Mouse (Mus musculus) limb, embryonic 12.5 days (tissue): ENCODE data around the gene Smarcd1. TPM values are rescaled to one million over a fixed set of nuclear protein-coding genes. Genes with fewer than 3 reads are reported as not detected.

ENCODE experiments used
- ATAC-seq: fragments of 200-750 bp; cut with Nextera tagmentation; 2 replicates; pipeline ENCODE4 v1.8.0; 2017; ENCODE audit warnings: low read depth, moderate TSS enrichment; ENCODE audit not compliant: insufficient number of reproducible peaks, insufficient read depth, low FRiP score, low TSS enrichment
- H3K27ac ChIP-seq: fragments of 300-500 bp; sonication (generic); 2 replicates; pipeline ENCODE4 v1.5.1; 2016; ENCODE audit warnings: mild to moderate bottlenecking, moderate library complexity
- H3K27me3 ChIP-seq: fragments of 300-500 bp; sonication (generic); 2 replicates; pipeline ENCODE4 v1.6.1; 2016; ENCODE audit warnings: mild to moderate bottlenecking, moderate library complexity
- H3K36me3 ChIP-seq: fragments of 300-500 bp; sonication (generic); 2 replicates; pipeline ENCODE4 v1.6.1; 2016; ENCODE audit warnings: mild to moderate bottlenecking, moderate library complexity
- H3K4me1 ChIP-seq: fragments of 300-500 bp; sonication (generic); replicated peaks from 2 replicates; pipeline ENCODE4 v1.6.1; 2016
- H3K4me2 ChIP-seq: fragments of 300-500 bp; sonication (generic); 2 replicates; pipeline ENCODE4 v1.6.1; 2016; ENCODE audit warnings: mild to moderate bottlenecking, moderate library complexity
- H3K4me3 ChIP-seq: fragments of 300-500 bp; sonication (generic); replicated peaks from 2 replicates; pipeline ENCODE4 v1.5.1; 2016; ENCODE audit warnings: mild to moderate bottlenecking
- H3K9ac ChIP-seq: fragments of 300-500 bp; sonication (generic); replicated peaks from 2 replicates; pipeline ENCODE4 v1.6.1; 2016; ENCODE audit warnings: mild to moderate bottlenecking, moderate library complexity
- H3K9me3 ChIP-seq: fragments of 300-500 bp; sonication (generic); 2 replicates; pipeline ENCODE4 v1.6.1; 2016; ENCODE audit warnings: mild to moderate bottlenecking, moderate library complexity
- WGBS: fragments of 180-500 bp; shearing (Covaris S2); methylation state at CpG from one replicate; pipeline ENCODE4 v1.1.7; 2016; 5-methylcytosine and 5-hydroxymethylcytosine counted together
- polyA plus RNA-seq: library from polyadenylated mRNA; unstranded; fragments of >200 nt; fragmentation: Nextera tagmentation; extraction: Ambion mirVana; gene quantifications from 2 replicates; pipeline ENCODE4 v1.2.1, GENCODE M21; 2016

Gene Smarcd1
- polyA plus RNA-seq, 1 experiment from 2014 or later: 74.9 TPM

GRCm38 (mm10) chr15:99740229-99740628 is 38.3 kb downstream of the Smarcd1 start:
- no peak overlapping the region for H3K4me2 ChIP-seq
- no peaks in the 10 kb centered on the region for H3K9me3 ChIP-seq
- H3K36me3 ChIP-seq: peaks cover 95% of the 10 kb centered on the region
- no peak overlapping the region for H3K27ac ChIP-seq
- H3K27me3 ChIP-seq: no peaks in the 10 kb centered on the region
- 86% methylated on average over 4 of the region's 4 CpGs for WGBS
- ATAC-seq: no peak
- H3K9ac ChIP-seq: no peak overlapping the region
- H3K4me1 ChIP-seq: no peaks in the 10 kb centered on the region
- no peak overlapping the region for H3K4me3 ChIP-seq

- WGBS: 77% methylated on average over 3 of the region's 3 CpGs
- no peak for ATAC-seq
- 0 out of 2 replicates have a peak overlapping the region, but pooled peaks have one; percentile 4 for H3K27ac ChIP-seq
These were observed 52.3 kb downstream of the Smarcd1 start for GRCm38 (mm10) chr15:99754204-99754603.

More at GRCm38 (mm10) chr15:99754204-99754603, 52.3 kb downstream of the Smarcd1 start:
- Histone ChIP-seq H3K36me3 (peaks cover 18% of the 10 kb centered on the region), H3K9me3 (no peaks in the 10 kb centered on the region), H3K4me3 (no peak overlapping the region), H3K9ac (no peak overlapping the region), H3K4me2 (no peak overlapping the region), H3K4me1 (peaks cover 6% of the 10 kb centered on the region; the same call in 1 of the 2 replicates), H3K27me3 (no peaks in the 10 kb centered on the region)

Other genes with a start within 250 kb of the Smarcd1 start
- gene Nckap5l, start 244.4 kb upstream of the Smarcd1 start, polyA plus RNA-seq: 13.6 and 14.6 TPM in 2 replicates
- 18.6 and 20.2 TPM in 2 replicates for gene Bcdin3d, start 227.4 kb upstream of the Smarcd1 start, polyA plus RNA-seq
- 0.20 and 0.24 TPM in 2 replicates for gene Faim2, start 174.0 kb upstream of the Smarcd1 start, polyA plus RNA-seq
- not detected in 2 replicates for gene Aqp2, start 123.1 kb upstream of the Smarcd1 start, polyA plus RNA-seq
- not detected in 2 replicates for gene Aqp5, start 111.3 kb upstream of the Smarcd1 start, polyA plus RNA-seq
- gene Aqp6, start 100.7 kb upstream of the Smarcd1 start, polyA plus RNA-seq: not detected in 2 replicates
- gene Racgap1, start 50.5 kb upstream of the Smarcd1 start, polyA plus RNA-seq: 139 and 143 TPM in 2 replicates
- gene Asic1, start 31.8 kb upstream of the Smarcd1 start, polyA plus RNA-seq: 1.6 TPM in 2 replicates
- gene Gm17349, start 3.4 kb downstream of the Smarcd1 start, polyA plus RNA-seq: not detected in 2 replicates
- 0.51 and 0.58 TPM in 2 replicates for gene Gpd1, start 15.4 kb downstream of the Smarcd1 start, polyA plus RNA-seq
- 145 and 146 TPM in 2 replicates for gene Cox14, start 23.5 kb downstream of the Smarcd1 start, polyA plus RNA-seq
- 73.3 and 78.0 TPM in 2 replicates for gene Cers5, start 70.8 kb downstream of the Smarcd1 start, polyA plus RNA-seq
- 79.4 and 86.4 TPM in 2 replicates for gene Lima1, start 173.3 kb downstream of the Smarcd1 start, polyA plus RNA-seq